18 mouse cellular contexts compared by ENCODE assay signal in the genomic region with DNA sequence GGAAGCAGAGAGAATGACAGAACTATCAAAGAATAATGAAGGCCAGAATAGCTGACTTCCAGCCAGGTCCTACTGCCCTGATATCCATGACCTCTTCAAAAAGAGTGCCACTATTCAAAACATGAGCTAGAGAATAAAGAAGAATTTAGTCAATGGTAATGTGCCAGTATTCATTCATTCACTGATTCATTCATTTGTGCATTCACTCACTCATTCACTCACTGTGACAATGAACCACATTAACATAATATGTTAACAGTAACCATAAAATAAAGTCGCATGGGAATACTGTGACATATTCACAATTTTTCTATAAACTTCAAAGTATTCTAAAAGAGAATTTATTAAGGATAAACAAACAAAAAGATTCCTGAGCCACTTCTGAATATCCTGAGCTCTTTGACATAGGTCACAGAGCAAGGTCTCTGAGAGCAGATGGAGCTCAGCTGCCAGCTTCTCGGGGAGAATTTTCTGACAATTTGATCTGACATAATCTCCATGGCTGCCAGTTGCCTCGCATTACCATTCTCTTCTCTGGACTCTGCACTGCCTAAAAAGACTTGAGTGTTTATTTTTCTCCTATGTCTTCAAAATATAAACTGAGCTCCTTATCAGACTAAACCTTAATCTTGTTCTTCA.
DNase-seq lines count a peak whose midpoint lies in the region; ATAC-seq lines count a peak whose summit lies in the region.
"Had no signal": no experiment of that assay in that cellular context is flagged by ENCODE, and none has a peak within 500 bp of the region (broad histone marks: within the 10 kb centered on the region; RNA-seq: fewer than 3 reads in every experiment).

No protein-coding gene starts in this region.

- H3K4me3 ChIP-seq in hindbrain, embryonic 16.5 days (ENCODE audit: low read length): no peak overlapping the region
- H3K4me3 ChIP-seq in heart, embryonic 12.5 days: no peak overlapping the region
- H3K4me3 ChIP-seq: heart, adult 2 months; liver, embryonic 13.5 days; megakaryocyte, embryonic 14.5 days; neural tube, embryonic 13.5 days had no signal

- DNase-seq in cerebellum, postnatal 10 days: peak; percentile 72 to 79
- no peak for DNase-seq in cerebellum, adult 9-11 months
- peak; percentile 60 for DNase-seq in left cerebral cortex, postnatal 4 days
- DNase-seq in left cerebral cortex, adult 9 months (ENCODE audit: low spot score in 2 of 2): no peak
- peak; percentile 52 for DNase-seq in retina, embryonic 14.5 days (ENCODE audit: low spot score)
- DNase-seq in frontal cortex, postnatal 14 days (ENCODE audit: low spot score in 2 of 2): no peak
- DNase-seq: cerebellum, adult 11-12 months; heart, adult 2 months; heart, postnatal 14 days; layer of hippocampus, adult 9-11 months; liver, embryonic 13.5 days; right cerebral cortex, adult 18-20 months had no signal

- H3K27me3 ChIP-seq in hindbrain, embryonic 16.5 days (replicated peaks; ENCODE audit: control insufficient read depth, insufficient read depth, low read length): no peaks in the 10 kb centered on the region
- no peaks in the 10 kb centered on the region for H3K27me3 ChIP-seq in heart, embryonic 12.5 days (replicated peaks)
- H3K27me3 ChIP-seq: liver, embryonic 13.5 days; megakaryocyte, embryonic 14.5 days; neural tube, embryonic 13.5 days had no signal

- peak; percentile 70; the same call in 1 of the 2 replicates for ATAC-seq in hindbrain, embryonic 16.5 days
- ATAC-seq in heart, embryonic 12.5 days (ENCODE audit: insufficient number of reproducible peaks, low FRiP score): no peak
- ATAC-seq: intestine, postnatal 0 days; lung, postnatal 0 days had no signal

- H3K9ac ChIP-seq in hindbrain, embryonic 16.5 days (ENCODE audit: low read depth, low read length): no peak overlapping the region
- H3K9ac ChIP-seq in heart, embryonic 12.5 days: no peak overlapping the region
- H3K9ac ChIP-seq: liver, embryonic 13.5 days; neural tube, embryonic 13.5 days had no signal

- intact Hi-C loops in left cerebral cortex, postnatal 4 days (cut with DNase I): no loop called here

- no peaks in the 10 kb centered on the region for H3K36me3 ChIP-seq in hindbrain, embryonic 16.5 days (ENCODE audit: control insufficient read depth, insufficient read depth, low read length)
- H3K36me3 ChIP-seq in heart, embryonic 12.5 days: no peaks in the 10 kb centered on the region
- H3K36me3 ChIP-seq: liver, embryonic 13.5 days; neural tube, embryonic 13.5 days had no signal

- H3K27ac ChIP-seq in hindbrain, embryonic 16.5 days (ENCODE audit: low read depth, low read length): no peak overlapping the region
- no peak overlapping the region for H3K27ac ChIP-seq in heart, embryonic 12.5 days (ENCODE audit: poor library complexity, severe bottlenecking)
- H3K27ac ChIP-seq: heart, adult 2 months; liver, embryonic 13.5 days; neural tube, embryonic 13.5 days had no signal

- H3K4me2 ChIP-seq in hindbrain, embryonic 16.5 days (ENCODE audit: low read length): no peak overlapping the region
- no peak overlapping the region for H3K4me2 ChIP-seq in heart, embryonic 12.5 days
- H3K4me2 ChIP-seq: liver, embryonic 13.5 days; neural tube, embryonic 13.5 days had no signal

- H3K4me1 ChIP-seq in hindbrain, embryonic 16.5 days (ENCODE audit: control insufficient read depth, insufficient read depth, low read depth, low read length): no peaks in the 10 kb centered on the region
- no peaks in the 10 kb centered on the region for H3K4me1 ChIP-seq in heart, embryonic 12.5 days (replicated peaks)
- H3K4me1 ChIP-seq: liver, embryonic 13.5 days; megakaryocyte, embryonic 14.5 days; neural tube, embryonic 13.5 days had no signal

- 25% methylated on average over 3 of the region's 3 CpGs for WGBS in hindbrain, embryonic 16.5 days
- WGBS in heart, embryonic 12.5 days: 61% methylated on average over 3 of the region's 3 CpGs

- no peaks in the 10 kb centered on the region for H3K9me3 ChIP-seq in hindbrain, embryonic 16.5 days (ENCODE audit: control insufficient read depth, low read length)
- H3K9me3 ChIP-seq in heart, embryonic 12.5 days (replicated peaks): no peaks in the 10 kb centered on the region
- H3K9me3 ChIP-seq: liver, embryonic 13.5 days; megakaryocyte, embryonic 14.5 days; neural tube, embryonic 13.5 days had no signal

Comparison
In these comparisons a context has a peak if more than half of its experiments do, and no peak if none do; other contexts are left out.
1. DNase-seq: peak in cerebellum, postnatal 10 days (2 of 2), left cerebral cortex, postnatal 4 days (single experiment) and retina, embryonic 14.5 days (single experiment); none in cerebellum, adult 9-11 months (single experiment), left cerebral cortex, adult 9 months (0 of 2) and frontal cortex, postnatal 14 days (0 of 2).